Mouse (Mus musculus): ENCODE data around the gene Olfml2b. TPM values are rescaled to one million over a fixed set of nuclear protein-coding genes. Genes with fewer than 3 reads are reported as not detected.

Olfml2b gene
- total RNA-seq, 2 experiments from 2014 or later: 22.9 to 28.6 TPM

DNA sequence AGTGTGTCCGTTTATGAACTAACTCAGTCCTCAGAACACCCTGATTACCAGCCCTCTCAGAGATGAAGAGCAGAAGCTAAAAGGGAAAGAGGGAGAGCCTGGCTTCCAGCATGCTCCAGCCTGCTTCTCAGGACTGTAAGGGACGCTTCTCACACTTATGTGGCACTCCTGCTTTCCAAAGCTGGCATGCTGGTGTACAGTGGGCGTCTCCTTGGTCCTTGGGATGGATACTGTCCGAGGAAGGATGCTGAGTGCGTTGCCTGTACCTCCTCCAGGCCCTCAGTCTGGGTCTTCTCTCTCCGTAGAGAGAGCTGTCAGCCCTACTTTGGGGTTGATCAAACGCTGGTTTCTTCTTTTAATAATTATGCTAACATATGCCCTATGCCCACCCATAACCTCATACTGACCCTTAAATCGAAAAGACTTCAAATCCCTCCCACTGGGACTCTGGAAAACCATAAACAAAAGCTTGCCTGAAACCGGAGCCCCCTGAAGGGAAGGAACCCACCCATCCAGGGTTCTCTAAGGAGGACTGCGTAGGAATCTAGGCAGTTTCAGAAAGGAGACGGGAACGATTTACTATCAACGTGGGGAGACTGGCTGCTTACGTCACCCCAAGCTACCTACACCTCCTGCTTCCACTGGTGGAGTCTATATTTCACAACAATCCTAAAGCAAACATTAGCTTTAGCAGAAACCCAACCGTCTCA, 1.7 kb downstream of the Olfml2b start:
- no peak for DNase-seq (ENCODE audit: low spot score in 2 of 2)

DNA sequence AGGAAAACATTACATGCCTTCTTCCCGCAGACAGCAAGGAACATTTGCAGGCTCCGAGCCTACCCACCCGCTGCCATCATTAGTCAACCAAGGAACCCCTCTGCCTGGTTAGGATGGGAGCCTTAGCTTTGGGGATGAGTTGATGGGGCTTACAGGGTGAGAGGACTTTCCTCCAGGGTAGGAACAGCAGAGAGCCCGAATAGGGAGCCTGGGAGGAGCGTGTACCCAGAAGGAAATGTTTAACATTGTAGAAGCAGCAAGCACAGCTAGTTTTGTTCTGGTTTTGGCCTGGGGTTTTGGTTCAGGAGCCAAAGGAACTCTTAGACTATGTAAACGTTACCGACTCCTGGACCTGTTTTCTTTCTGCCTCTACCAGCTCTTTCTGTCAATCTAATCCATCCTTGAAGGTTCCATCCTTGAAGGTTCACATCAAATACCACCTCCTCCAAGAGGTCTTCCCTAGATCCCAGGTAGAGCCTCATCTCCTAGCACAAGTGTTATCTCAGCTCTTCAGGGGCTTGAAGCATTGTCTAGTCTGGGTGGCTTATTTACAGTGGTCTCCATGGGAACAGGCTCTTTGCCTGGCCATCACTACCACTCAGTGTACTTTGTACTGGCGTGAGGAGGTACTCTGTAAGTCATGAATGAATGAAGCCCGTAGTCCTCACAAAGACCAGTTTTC, 2.4 kb downstream of the Olfml2b start:
- DNase-seq (ENCODE audit: low spot score in 2 of 2): no peak

DNA sequence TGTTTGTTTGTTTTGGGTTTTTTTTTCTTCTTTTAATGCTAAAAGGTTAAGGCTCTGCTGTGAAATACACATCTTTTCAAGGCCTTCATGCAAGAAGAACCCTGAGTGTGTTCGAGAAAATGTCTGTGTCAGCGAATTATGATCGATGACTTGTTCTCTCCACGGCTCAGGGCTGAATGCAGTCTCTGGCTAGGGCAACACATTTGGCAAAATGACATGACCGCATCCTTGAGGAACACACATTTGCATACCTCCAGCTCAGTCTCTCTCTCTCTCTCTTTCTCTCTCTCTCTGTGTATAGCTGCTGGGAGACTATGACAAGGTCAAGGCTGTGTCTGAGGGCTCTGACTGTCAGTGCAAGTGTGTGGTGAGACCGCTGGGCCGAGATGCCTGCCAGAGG, 3.0 kb downstream of the Olfml2b start:
- no peak for DNase-seq (ENCODE audit: low spot score in 2 of 2)

DNA sequence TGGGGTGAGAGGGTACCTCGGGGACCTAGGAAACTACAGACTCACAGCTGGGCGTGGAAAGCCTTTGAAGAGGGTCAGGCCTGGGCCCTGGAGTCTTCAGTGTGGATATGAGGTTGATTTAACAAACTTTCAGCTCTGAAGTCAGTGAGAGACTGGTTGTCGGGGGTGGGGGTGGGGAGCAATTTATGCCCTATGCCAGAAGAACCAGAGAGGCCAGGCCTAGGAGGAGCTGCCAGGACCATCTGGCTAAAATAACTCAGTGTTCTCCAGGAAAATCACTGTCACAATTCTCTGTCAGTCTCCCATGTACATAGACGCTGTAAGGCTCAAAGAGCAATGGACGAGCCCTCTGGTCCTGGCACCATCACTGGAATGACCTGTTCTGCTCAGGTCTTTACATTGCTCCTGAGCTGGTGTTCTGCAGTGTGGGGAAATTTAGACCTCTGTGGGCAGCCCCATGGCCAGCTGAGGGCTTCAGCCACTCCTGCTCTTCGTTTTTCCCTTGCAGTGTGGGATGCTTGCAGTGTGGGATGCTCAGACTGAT, 3.7 kb downstream of the Olfml2b start:
- no peak for DNase-seq (ENCODE audit: low spot score in 2 of 2)

DNA sequence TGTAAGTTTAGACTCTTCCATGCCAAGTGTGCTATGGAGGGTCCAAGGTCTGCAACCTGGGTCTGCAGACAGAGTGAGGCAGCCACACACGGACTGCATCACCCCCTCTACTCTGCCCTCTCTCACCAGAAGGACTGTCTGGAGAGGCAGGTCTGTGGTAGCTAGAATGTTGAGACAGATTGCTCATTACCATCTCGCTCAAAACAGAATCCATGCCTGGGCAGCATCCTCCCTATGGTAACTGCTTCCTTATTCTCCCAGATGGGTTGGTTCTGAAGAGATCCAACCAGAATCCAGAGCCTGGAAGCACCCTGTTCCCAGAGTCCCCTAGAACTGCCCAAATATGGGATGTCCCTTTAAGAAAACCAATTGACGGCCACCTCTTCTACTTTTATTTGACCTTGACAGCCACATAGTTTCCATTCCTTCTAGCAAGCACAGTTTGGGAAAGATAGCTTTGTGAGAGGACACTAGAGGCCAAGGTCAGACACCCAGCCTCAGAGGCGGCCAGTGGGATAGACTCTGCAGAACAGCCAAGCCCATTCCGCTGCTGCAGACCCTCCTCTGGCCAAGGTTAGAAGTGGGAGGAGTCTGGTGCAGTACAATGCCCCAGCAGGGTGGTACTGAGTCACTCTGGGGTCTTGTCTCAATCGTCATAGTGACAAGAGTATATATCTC, 6.9 kb downstream of the Olfml2b start:
- no peak for DNase-seq (ENCODE audit: low spot score in 2 of 2)

DNA sequence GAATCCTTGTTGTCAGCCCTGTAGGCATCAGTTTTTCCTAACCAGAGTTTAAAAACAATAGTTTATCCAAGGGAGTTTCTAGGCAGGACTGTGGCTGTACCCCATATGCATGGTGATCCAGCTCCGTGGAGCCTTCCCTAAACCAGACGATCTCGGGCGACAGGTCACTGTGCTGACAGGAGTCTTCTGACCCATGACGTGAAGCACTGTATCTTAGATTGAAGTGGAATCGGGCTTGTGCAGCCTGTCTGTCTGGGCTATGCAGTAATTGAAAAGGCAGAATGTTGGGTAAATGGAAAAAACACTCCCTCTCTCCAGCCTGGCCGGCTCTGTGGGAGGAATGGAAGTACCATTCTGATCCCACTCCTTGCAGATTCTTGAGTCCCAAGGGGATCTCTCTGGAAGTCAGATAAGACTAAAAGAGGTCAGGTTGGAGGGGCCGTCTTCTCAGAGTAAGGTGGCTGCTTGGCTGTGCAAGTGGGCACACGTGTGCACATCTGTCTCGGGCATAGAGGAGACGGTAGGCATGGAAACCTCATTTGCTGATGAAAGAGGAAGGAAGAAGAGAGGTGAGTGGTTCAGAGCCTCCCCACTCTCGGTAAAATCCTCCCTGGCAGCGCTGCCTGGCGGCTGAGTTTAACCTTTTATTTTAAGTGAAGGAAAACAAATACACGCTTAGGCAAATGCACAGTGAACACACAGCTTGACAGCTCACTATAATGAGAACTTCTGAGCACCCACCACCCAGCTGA, 7.8 kb downstream of the Olfml2b start:
- DNase-seq (ENCODE audit: low spot score in 2 of 2): no peak

DNA sequence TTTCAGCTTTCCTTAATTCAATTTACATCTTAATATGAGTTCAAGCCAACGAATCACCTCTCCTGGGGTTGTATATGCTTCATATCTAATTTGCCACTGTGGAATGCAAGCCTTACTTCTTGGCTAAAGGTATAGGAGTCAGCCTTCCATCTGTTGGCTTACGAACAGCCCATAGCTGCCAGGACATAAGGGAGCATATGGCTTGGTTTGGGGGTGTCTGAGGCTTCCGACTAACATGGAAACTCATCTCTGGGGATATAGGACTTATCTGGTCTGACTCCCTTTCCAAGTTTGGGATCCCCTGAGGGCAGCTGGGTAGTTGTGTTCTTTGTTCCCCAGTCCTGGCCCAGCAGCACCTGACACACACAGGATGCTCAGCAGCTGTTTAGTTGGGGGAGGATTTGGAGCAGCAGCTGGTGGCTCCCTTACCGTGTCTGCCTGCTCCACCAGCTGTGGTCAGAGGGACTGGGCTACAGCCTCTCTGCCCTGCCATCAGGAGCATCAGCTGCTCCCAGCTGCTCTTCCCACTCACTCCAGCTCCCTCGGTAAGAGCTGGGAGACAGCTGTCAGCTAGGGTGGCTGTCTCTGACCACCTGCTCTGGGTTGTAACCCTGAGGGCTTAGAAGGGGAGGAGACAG, 11.1 kb downstream of the Olfml2b start:
- DNase-seq (ENCODE audit: low spot score in 2 of 2): no peak

DNA sequence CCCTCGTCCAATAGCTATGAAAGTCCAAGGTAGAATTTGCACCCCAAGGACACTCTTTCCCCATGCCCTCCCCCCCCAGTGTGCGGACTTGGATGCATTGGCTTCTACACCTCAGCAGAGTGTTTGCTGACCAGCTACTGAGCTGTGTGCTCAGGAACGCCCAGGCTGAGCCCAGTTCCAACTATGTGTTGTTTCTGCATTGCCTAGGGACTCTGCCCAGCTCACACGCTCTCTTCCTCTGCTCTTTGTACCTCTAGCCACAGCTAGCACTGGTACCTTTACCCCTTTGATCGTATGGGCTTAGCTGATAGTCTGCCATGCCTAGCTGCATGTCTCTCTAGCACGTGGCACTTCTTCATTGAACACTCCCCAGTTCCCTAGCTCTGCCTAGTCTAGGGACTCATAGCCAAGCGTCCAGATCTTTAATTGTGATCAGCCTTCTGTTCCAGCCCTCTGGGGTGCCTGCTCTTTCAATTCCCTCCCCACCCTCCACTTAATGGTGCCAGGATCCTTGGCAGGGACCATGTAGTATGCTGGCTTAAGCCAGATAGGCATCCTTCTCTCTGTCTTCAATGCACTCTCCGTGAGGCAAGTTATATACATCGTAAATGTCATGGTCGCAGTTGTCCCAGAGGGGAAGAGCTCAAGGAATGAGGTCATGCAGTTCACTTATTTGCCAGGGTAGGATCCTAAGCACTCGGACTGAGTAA, 12.3 kb downstream of the Olfml2b start:
- no peak for DNase-seq (ENCODE audit: low spot score in 2 of 2)

DNA sequence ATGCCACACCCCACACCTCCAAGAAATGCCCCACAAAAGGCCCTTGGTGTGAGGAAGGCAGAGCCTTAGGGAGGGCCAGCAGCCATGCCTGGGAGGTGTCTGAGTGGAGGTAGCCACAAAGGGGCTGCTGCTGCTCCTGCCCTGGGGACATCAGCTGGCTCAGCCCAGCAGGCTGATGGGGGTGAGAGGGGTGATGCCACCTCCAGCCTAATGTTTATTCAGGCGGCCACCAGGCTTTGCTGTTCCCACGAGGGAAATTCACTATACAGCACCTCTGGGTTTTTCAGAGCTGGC, 12.8 kb downstream of the Olfml2b start:
- no peak for DNase-seq (ENCODE audit: low spot score in 2 of 2)

DNA sequence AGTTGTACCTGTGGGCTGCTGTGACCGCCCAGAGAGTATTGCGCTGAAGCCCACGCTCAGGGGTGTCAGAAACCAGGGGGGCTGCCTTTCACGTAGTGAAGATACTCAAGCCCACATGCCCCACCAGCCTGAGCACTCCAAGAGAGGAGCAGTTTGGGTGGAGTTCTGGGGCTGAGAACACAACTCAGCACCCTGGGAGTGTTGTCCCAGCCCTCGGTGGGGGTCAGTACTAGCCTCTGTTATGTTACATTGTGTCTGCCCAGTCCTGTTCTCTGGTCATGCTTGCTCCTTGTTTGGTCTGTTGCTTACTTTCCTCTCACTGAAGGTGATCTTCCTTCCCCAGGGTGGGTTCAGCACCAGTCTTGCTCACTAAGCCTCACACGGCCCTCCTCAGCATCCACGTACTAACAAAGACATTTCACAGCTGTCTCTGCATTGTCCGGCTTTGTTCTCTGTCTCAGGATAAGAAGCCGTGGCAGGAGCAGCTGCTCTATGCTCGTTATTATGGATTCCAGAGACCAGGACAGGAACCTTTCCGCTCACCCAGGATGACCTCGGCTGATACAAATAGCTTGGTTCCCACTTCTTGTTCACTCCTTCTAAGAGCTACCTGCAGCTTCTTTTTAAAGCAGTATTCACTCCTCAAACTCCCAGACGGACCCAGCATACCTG, 13.4 kb downstream of the Olfml2b start:
- no peak for DNase-seq (ENCODE audit: low spot score in 2 of 2)

DNA sequence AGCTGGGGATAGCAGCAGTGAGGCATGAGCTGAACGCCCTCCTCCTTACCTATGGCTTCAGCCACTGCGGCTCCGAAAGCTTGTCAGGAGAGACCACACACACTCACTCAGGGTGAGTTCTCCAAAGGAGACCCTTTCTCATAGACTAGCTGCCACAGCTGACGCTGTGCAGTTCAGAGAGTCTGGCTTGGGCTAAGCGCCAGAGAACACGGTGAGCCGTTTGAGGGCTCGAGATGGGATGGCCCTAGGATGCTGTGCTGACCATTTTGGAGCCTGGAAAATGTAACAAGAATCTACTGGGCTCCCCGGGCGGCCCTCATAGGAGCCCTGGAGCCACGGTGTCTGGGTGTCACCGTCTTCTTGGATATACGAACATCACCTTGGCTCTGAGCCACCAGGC, 14.9 kb downstream of the Olfml2b start:
- DNase-seq (ENCODE audit: low spot score in 2 of 2): no peak

DNA sequence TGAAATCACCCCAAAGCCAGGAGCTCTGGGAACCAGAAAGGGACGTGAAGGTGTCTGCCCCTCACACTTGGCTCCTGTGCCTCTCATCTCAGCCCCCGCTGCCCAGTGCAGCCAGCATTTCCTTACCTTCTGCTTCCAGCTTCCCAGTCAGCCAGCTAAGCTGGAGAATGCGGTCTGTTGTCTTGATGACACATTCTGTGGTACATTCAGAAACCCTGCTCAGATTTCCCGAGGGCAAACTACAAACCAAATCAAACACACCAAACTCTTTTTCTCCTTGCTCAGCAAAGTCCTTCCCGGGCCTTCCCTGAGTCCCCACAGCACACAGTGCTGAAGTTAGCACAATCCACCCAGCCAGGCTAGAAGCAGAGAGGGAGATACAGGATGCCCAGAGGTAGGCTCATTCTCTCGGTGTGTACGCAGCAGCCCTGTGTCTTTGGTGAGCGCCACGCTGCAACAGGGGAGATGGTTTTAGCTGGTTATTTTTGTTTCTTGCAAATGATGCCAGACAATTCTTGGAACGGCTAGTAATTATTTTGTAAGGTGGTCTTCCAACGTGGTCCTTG, 20.4 kb downstream of the Olfml2b start:
- no peak for DNase-seq (ENCODE audit: low spot score in 2 of 2)

DNA sequence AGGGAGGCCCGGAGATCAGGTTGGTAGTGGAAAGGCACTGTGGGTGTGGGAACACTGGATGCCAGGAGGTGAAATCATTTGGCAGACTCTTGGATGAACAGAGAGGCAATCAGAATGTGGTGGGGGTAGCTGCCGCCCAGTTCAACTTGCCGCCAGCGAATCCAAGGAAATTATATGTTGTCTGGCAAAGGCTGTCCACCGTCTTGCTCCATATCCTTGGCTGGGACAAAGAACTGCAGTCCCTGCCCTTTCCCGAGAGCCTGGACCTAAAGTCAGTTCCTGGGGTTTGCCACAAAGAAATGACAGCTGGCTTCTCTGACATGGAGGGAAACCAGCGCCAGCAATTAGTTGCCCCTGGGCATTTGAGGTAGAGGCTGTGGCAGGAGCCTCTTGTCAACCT, 20.9 kb downstream of the Olfml2b start:
- no peak for DNase-seq (ENCODE audit: low spot score in 2 of 2)

DNA sequence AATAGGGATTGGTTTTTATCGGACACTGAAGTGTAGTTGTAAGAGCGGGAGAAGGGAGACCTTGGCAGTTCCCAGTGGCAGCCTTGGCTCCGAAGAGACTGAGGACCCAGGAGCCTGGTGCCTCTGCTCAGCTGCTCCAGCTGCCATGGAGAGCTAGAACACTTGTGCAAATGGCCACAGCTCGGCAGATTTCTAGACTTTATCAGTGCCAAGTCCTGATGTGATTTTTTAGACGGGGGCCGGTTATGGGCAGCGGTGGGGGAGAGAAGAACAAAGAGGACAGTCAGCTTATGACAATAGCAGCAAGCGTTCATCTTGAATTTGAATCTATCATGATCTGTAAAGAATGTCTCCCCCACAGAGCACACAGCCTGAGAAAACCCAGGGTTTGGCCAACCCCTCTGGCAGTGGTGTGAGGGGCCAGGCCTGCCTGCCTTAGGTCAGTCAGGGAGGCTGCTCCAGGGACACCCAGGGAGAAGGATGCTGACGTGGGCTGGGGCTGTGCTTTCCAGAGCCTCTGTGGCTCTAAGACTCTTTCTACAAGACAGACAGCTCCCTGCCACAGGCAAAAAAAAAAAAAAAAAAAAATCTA, 29.9 kb downstream of the Olfml2b start:
- DNase-seq (ENCODE audit: low spot score in 2 of 2): no peak

DNA sequence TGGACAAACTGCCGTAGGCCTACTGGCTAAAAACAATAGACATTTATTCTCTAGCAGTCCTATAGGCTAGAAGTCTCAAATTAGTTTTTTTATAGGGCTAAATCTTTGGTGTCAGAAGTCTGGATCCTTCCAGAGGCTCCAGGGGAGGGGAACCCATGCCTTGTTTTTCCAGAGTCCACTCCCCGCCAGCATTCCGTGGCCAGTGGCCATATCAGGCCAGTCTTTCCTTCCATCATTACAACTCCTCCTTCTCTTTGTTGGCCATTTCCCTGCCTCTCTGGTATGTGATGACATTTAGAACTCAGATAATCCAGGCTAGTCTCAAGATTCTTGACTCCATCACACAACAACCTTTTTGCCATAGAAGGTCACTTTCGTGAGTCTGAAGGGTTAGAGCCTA, 33.3 kb downstream of the Olfml2b start:
- DNase-seq (ENCODE audit: low spot score in 2 of 2): no peak

DNA sequence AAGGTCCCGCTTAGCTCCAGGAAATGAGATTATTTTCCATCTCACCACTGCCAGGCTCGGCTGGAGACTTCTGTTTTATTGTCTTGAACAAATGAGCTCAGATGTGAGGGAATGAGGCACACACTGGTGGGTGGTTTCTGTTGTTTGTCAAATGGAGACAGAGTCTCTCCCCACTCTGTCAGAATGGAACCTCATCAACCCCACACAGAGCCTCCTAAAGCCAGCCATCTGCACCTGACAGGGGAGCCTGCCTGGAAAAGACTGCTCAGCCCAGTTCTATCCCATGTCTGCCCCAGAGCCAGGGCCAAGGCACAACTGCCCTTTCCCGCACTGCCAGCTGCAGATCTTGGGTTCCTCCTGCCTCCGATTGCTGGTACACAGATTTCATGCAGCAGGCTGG, 34.5 kb downstream of the Olfml2b start:
- DNase-seq (ENCODE audit: low spot score in 2 of 2): no peak

DNA sequence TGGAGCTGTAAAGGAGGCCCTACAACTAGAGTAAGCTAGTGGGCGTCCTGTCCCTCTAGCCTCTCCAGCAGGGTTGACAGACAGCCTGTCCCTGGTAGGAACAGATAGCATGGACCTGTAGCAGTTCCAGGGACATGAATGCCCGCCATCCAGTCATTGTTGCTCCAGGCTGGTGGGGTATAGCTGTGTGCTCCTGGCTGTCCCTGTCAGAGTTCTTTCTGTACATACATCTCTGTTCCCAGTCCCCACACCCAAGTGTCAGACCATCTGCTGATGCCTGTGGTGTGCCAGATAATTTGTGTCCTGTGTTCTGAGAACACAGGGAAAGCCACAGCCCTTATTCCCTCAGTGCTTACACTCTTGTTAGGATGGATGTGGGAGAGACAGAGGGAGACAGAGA, 35.3 kb downstream of the Olfml2b start:
- DNase-seq (ENCODE audit: low spot score in 2 of 2): no peak

DNA sequence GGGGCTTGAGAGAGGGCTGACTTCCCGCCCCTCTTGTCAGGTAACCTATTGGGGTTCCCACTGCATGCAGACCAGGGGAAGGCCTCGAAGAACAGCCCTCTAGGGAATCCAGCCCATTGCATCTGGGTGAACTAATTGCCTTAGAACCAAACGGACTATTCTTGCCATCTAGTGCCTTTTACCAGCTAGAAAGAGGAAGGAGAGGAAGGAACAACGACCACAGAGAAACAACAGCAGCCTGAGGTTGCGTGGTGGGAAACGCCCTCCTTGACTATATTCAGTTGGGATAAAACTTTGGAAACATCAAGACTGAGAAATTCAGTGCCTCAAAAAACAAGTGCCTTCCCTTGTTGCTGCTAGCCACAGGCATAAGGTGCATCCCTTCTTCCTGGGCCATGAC, 39.5 kb downstream of the Olfml2b start:
- DNase-seq (ENCODE audit: low spot score in 2 of 2): no peak

DNA sequence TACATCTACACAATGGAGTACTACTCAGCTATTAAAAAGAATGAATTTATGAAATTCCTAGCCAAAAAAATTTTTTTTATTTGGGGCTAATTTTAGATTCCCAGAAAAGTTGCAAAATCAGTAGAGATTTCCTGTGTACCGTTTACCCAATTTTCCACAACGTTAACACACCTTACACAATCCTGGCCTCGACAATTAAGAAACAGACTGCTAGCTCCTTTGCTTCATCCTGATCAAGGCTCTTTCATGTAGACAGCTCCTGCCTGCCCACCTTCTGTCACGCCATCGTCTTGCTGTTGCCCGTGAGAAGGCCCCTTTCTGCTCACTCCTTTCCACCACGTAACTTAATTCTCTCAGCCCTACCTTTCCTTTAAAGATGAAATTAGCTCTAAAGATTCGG, 45.4 kb downstream of the Olfml2b start:
- no peak for DNase-seq (ENCODE audit: low spot score in 2 of 2)

All from adrenal gland, postnatal 4 days (tissue).